Mouse (Mus musculus) heart, postnatal 25 days (tissue): ENCODE measurements around the gene Lilr4b. TPM values are rescaled to one million over a fixed set of nuclear protein-coding genes. Genes with fewer than 3 reads are reported as not detected.

Source experiments
- total RNA-seq, 2 experiments: library from RNA; stranded (reverse); gene quantifications; 2 replicates each; pipeline ENCODE4 v1.2.3; 2021

Lilr4b gene
- total RNA-seq, 2 experiments from 2014 or later, result 1.6 to 1.9 TPM

Other genes starting within 250 kb of the Lilr4b start
- gene Gm49339, start within 50 bp of the Lilr4b start, total RNA-seq, result under 1 TPM in 1 of 2 experiments, not detected in 1; 0.99 TPM
- gene Lilrb4a, start 10.3 kb downstream of the Lilr4b start, total RNA-seq, result 1 to 10 TPM; 1.5 to 1.8 TPM
- gene Fam162b, start 109.9 kb downstream of the Lilr4b start, total RNA-seq, result not detected
- gene Gprc6a, start 150.8 kb downstream of the Lilr4b start, total RNA-seq, result not detected
- gene Rfx6, start 197.1 kb downstream of the Lilr4b start, total RNA-seq, result not detected